Mouse (Mus musculus) telencephalon, adult 2 months (tissue): ENCODE measurements around the gene Fbxo31.

Source experiments
- DNase-seq: peaks from one replicate; pipeline ENCODE4 v3.0.0-alpha.2; 2011; ENCODE audit warnings: low read depth, low spot score

Gene Fbxo31

GRCm38 (mm10) chr8:121552506-121552905 is 26.1 kb downstream of the Fbxo31 start:
- no peak for DNase-seq

- no peak for DNase-seq
Observed at GRCm38 (mm10) chr8:121551065-121551985, 27.3 kb downstream of the Fbxo31 start.

GRCm38 (mm10) chr8:121550056-121550455 is 28.6 kb downstream of the Fbxo31 start:
- no peak for DNase-seq

- DNase-seq: peak; percentile 58
Observed at GRCm38 (mm10) chr8:121547132-121547531, 31.5 kb downstream of the Fbxo31 start.

- no peak for DNase-seq
Observed at GRCm38 (mm10) chr8:121544936-121545335, 33.7 kb downstream of the Fbxo31 start.

GRCm38 (mm10) chr8:121544276-121544785 is 34.3 kb downstream of the Fbxo31 start, which contains the start of gene 1700018B08Rik:
Gene 1700018B08Rik, minus strand, starts transcription at chr8:121544320.
- no peak for DNase-seq

GRCm38 (mm10) chr8:121542901-121543300 is 35.7 kb downstream of the Fbxo31 start:
- no peak for DNase-seq

GRCm38 (mm10) chr8:121541862-121542261 is 36.7 kb downstream of the Fbxo31 start:
- no peak for DNase-seq

- no peak for DNase-seq
Observed at GRCm38 (mm10) chr8:121532381-121532780, 46.2 kb downstream of the Fbxo31 start.

- DNase-seq: no peak
Observed at GRCm38 (mm10) chr8:121530639-121531038, 48.0 kb downstream of the Fbxo31 start.

- DNase-seq: no peak
Observed at GRCm38 (mm10) chr8:121528790-121529189, 49.8 kb downstream of the Fbxo31 start.

- DNase-seq: no peak
Observed at GRCm38 (mm10) chr8:121527751-121528150, 50.9 kb downstream of the Fbxo31 start.

GRCm38 (mm10) chr8:121526811-121527550 is 51.6 kb downstream of the Fbxo31 start:
- no peak for DNase-seq

- DNase-seq: no peak
Observed at GRCm38 (mm10) chr8:121525111-121525818, 53.3 kb downstream of the Fbxo31 start.

GRCm38 (mm10) chr8:121513429-121513828 is 65.2 kb downstream of the Fbxo31 start:
- peak; percentile 4 for DNase-seq

- no peak for DNase-seq
Observed at GRCm38 (mm10) chr8:121511751-121512150, 66.9 kb downstream of the Fbxo31 start.
